Mouse (Mus musculus): ENCODE results near the gene Barhl2.
A peak's percentile ranks its signal among the peaks of the same experiment; 100 is the strongest.

Barhl2 gene

DNA sequence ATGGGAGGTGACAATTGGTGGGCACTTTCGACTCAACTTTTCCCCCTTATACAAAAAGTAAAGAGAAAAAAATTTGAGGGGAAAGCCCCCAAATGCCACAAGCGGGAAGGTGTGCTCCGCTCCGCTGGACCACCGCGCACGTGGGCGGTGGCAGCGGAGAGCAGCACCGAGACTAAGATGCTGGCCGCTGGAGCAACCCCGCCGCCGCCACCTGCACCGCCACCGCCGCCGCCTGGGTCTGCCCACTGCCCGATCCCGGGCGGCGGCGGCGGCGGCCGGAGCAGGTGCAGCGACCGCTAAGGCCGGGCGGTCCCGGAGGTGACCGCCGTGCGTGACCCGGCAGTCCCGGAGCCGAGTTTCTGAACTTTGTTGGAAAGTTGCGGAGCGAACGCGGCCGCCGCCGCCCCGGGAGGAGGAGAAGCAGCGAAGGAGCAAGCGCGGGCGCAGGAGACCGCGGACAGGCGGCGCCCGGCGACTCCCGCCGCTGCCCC, at the start of gene Barhl2:
Barhl2 (minus strand) TSS at position 181 of the 491 bp plus-strand sequence.
- no peak for DNase-seq (ENCODE audit: low spot score in 2 of 2)

DNA sequence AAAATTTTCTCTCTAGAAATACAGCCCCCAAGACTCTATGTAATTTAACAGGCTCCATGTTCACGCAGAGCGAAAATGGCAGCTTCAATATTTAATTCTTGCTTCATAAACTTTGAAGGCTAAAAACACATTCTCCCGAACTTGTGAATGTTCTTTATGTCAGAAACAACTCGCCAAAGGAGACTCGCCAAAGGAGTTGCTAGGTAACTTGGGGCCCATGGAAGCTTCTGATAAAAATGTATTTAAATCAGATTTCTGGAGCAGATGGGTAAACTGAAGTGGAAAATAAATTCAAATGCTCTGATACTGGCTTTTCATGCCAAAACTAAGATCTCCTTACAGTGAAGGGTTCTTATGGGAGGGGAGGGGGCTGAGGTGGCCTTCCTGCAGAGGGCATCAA, 48.1 kb upstream of the Barhl2 start:
- peak; percentile 12 to 13 for DNase-seq (ENCODE audit: low spot score in 2 of 2)

DNA sequence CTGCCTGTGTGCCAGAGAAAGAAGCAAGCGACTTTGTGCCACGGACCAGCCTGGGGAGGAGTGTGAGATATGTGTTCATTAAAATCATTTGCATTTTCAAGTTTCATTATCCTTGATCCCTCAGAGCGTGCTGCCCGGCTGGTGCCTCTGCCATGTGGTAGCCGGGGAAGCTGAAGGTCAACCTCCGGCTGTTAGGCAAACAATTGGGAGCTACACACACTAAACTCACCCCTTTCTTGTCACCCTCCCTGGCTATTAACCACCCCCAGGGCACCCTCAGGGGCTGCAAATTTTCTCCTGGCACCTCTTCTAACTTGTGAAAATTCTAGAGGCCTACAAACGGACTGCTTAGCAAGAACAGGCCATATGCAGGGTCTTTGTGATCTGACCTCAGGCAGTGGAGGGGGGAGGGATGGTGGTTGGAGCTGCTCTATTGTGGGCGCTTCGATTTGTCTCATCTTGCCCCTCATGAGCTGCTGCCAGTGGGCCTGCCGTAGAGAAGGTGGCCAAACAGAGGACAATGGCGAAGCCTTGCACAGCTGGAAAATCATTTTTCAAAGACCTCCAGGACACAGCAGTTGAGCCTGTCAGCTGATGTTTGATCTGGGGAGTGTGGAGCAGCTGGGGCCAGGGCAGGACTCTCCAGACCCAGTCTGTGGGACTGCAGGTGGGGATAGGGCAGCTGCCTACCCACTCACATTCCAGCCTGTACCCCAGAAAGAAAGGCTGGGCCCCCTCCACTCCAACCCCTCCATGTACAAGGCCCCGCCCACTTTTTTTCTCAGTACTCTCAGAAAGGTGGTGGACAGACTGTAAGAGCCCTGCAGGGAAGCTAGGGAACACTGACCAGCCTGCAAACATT, 44.9 kb upstream of the Barhl2 start:
- no peak for DNase-seq (ENCODE audit: low spot score in 2 of 2)

DNA sequence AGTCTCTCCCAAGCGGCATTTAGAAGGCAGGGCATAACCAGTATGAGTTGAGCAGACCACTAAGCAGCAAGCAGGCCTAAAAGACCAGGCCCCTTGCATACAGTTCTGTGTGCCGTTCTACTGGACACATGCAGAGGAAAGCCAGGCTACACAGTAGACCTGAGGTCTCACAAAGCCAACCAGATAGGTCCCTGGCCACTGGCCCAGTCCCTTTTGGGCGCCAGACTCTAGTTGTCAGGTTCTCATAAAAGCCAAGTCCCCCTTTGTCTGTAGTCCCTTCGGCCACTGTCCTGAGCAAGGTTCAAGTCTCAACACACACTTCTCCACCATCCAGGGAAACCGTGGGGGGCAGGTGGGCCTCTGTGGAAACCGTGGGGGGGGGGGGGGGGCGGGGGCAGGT, 44.3 kb upstream of the Barhl2 start:
- no peak for DNase-seq (ENCODE audit: low spot score in 2 of 2)

DNA sequence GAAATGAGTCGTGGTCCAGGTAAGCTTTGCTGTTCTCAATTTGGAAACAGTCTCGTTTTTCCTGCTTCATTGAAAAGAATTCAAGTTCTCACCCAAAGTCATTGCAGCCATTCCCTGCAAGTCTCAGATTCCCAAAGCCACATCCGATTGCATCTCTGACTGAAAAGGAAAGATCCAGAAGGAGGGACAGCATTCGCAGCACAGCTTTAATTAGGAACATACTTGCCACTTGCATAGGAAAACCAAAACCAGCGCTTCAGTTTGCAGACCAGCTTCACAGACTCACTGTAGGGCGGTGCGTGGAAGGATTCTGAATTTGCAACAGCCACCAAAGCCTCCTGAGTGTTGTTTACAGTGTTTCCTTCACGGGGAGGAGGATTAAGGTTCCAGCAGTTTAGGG, 33.8 kb upstream of the Barhl2 start:
- no peak for DNase-seq (ENCODE audit: low spot score in 2 of 2)

DNA sequence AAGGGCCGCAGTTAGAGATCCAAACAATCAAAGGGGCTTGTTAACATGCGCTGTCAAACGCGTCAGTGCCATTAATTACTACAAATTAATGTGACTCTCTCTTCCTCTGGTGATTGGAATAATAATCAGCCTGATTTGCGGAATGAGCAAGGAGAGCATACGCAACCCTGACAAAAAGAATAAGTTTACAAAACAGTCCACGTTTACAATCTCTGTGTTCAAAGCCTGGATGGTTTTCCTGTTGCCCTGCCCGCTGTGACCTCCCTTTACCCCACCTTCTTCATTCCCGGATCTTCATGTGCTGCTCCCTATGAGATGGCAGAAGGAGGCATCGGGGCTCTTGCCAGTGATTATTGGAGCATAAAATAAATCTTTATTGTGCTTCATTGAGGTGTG, 14.1 kb upstream of the Barhl2 start:
- no peak for DNase-seq (ENCODE audit: low spot score in 2 of 2)

DNA sequence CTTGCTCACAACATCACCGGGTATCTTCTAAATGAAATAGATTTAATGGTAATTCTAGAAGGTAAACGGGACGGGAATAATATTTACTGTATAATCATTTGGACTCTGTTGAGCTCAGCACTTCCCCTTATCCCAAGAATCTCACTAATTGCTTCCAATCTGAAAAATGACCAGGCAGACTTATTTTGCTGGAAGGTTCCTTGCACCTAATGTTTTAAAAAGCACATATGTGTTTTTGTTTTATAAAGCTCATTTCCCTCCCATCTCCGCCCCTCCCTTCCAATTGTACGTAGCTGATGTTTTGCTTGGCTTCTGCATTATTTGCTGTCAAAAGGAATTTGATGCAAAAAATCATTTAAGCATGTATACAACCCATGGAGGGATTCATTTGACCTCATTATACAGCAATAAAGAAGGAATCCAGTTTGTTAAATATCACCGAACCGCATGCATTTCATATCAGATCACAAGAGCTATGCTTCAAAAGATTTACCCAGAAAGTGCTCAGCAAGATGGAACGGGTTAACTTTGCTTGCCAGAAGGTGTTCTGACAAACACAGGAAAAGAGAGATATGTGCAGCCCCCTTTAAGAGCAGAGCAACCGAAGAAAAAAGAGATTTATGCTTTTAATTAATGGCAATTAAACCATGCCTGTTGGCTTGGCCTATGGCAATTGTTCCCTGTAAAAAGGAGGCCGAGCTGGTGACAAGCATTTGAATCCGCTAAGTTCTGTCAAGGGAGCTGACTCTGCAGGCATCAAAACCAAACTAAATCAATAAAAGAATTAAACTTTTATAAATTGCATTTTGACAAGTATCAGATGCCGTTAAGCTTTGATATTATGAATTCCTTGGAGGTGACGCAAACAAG, 13.5 kb upstream of the Barhl2 start:
- no peak for DNase-seq (ENCODE audit: low spot score in 2 of 2)

DNA sequence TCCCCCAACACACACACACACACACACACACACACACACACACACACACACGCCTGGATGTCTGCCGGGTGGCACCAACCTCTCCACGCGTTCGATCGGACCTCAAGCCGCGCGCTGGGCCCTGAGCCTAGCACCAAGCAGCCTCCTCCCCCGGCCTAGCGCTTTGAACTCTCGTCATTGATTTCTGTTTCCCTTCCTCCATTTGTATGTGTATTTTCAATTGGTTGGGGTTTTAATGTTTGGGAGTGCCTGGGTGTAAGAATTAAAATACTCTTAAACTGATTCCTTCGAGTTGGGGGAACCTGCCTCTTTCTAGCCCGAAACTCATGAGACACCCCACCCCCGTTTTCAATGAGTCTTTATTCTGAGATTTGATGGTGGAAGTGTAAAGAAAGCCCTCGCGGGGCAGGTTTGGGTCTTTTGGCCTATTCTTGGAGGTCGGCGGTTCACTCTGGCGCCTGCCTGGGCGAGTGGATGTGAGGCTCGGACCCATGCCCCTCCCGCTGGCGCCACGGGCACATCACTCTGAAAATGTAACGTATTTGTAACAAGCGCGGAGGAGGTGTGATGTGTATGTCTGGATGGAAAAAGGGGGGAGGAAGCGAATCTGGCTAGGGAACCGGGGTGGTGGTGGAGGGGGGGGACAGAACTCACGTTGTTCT, 7.3 kb upstream of the Barhl2 start:
- no peak for DNase-seq (ENCODE audit: low spot score in 2 of 2)

DNA sequence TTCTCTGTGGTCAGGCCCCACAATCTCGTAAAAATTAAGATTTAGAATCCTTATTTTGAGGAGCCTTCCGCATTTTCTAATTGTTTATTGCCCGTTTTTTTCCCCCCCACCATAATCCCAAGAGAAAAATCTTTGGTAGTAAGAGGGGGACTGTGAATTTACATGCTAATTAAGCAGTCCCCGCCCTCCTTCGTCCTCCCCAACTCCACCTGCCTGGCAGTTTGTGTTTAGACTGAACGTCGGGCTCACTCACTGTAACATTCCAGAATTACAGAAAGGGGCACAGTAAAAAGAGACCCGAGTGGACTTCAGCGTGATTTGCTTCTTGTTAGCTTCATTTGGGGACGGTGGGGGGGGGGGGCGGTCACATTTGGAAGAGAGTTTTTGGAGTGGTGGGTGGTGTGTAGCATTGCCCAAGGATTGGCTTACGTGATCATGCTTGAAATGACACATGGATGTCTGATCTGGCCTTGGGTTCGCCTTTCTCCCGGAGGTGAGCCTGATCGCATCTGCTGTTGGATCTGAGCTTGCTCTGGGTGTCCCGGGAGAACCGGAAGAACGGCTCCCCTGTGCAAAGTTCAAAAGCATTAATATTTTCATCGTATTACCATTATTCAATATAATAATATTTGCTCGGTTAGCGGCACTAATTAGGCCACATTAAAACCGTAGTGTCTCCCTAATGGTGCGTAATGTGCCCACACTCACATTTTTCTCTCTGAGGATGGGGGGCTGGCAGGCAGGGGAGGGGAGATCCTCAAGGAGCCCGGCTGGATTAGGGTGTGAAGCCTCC, 6.6 kb upstream of the Barhl2 start:
- no peak for DNase-seq (ENCODE audit: low spot score in 2 of 2)

DNA sequence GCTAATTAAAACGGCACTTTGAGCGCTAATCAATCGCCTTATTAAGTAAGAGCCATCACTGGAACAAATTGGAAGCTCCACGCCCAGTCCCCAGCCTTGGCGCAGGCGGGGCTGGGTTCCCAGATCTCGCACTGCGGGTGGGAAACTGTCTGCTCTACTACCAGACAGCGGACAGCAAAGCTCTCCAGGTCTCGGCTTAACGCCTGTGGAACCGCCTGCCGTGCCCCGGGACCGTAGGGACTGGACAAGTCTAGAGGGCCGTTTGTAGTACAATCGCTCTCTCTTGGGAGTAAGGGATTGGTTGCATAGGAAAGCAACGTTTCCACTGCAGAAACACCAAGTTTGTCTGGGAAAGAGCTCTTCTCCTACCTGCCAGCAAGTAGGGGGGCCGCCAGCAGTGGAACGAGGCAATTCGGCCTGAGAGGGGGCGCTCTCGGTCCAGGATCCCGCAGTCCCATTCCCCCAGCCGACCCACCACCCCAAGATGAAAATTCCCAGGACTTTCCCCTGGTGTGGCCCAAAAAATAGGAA, 5.8 kb upstream of the Barhl2 start:
- no peak for DNase-seq (ENCODE audit: low spot score in 2 of 2)

DNA sequence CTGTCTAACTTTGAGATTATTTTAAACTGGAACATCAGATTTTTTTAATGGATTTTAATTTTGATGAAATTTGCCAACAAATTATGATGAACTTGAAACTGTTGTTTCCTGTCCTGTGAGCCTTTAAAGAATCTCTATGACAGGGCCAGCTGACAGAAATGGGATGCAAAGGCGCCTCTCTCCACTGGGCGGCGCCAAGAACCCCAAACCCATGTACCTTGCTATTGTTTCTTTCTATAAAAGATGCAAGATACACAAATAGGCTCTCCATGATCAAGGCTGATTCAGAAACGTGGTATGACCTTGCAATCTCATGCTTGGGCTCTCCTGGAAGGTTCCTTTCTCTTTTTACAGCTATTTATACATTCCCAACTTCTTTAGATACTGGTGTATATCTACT, 3.9 kb upstream of the Barhl2 start:
- no peak for DNase-seq (ENCODE audit: low spot score in 2 of 2)

DNA sequence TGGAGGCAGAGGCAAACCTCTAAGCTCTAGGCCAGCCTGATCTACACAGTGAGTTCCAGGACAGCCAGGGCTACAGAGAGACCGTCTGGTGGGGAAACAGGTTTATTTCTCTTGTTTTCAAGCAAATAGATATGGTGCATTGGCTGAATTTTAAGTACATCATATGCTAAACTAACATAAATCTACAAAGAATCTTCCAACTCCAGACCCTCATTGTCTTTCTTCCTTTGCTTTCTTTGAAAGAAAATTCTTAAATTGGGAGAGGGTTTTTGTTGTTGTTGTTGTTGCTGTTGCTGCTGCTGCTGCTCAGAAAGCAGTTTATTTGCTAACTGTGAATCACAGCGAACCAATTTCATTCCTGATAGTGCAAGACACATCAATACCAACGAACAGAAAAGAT, 3.5 kb upstream of the Barhl2 start:
- DNase-seq (ENCODE audit: low spot score in 2 of 2) = no peak

DNA sequence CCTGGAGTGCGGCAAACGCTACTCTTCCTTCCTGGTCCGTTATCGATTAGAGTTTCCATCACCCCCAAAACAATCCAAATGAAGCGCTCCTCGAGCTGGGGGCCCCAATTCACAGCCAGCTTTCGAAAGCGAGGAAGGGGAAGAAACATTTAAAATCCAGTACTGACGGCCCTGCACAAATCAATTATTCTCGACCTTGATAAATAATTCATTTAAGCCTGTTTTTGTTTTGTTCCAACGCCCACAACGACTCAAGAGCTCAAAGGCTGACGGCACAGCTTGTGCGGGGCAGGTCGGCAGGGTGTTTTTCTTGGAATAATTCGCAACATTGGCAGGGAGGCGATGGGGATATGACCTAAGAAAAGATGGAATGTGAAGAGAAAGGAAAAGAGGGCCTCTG, 2.6 kb upstream of the Barhl2 start:
- DNase-seq (ENCODE audit: low spot score in 2 of 2) = no peak

DNA sequence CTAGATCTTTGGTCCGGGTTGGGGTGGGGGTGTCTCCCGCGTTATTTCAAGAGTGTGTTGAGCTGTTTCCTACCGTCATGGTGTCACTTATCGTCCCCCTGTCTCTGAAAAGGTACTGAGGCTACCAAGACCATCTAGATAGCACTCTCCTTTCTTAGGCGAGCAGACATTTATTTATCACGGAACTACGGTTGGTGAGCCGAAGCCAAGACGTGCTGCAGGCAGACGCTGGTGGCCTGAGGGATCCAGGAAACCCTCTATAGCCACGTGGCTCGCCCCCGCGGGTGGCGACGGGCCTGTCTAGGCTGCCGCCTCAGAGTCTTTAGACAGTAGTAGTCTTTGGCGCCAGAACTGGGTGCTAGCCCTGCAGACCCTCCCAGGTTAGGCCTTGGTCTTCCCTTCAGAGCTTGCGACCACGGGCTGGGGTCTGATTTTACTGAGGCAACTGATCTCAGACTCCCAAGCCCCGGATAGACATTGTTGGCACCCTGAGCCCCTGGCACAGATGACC, 2.1 kb upstream of the Barhl2 start:
- no peak for DNase-seq (ENCODE audit: low spot score in 2 of 2)

DNA sequence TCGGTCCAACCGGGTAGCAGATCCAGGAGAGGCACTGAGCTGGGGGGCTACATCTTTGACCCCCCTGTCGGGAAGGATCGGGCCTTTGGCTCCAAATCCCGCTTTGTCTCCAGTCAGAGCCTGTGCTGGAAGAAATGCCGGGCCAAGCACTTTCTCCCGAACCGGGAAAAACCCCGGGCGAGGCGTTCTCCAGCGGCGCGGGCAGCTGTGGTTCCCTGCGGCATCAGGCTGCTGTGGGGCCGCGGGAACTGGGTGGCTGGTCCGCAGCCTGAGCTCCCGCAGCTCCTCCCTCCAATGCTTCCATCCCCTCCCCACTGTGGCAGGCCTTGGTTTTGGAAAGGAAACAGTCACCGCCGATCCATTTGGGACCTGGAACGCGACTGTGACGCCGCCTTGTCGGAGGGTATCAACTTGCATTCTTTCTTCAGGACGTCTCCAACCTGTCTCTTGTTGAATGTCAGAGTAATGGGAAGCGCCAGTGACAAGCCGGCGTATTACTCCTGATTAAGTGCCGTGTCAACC, 1.2 kb upstream of the Barhl2 start:
- DNase-seq (ENCODE audit: low spot score in 2 of 2) = no peak

DNA sequence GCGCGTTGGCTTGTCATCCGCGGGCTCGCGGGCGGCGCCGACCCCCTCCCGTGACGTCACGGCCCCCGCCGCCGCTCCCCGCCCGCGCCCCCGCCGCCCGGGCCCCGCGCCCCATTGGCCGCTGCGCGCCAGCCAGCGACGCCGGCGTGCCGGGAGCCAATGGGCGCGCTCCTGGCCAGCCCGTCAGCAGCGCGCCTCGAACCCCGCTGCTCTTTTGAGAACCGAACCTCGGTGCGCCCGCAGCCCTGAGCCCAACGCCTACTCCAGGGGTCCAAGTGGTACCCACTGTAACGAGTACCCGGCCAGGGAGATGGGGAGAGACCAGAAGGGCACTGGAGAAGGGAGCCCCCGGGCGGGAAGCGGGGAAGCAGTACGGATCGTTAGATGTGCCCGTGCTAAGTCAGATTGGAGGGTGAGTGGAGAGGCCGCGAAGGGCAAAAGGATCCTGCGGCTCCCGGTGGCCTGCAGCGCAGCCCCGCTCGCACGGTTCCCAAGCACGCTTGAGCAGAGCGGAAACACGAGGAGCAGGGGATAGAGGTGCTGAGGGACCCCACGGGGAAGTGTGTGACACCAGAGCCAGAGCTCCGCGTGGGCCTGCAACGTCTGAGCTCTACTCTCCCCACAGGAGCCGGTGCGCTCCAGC, 632 bp upstream of the Barhl2 start:
- no peak for DNase-seq (ENCODE audit: low spot score in 2 of 2)

DNA sequence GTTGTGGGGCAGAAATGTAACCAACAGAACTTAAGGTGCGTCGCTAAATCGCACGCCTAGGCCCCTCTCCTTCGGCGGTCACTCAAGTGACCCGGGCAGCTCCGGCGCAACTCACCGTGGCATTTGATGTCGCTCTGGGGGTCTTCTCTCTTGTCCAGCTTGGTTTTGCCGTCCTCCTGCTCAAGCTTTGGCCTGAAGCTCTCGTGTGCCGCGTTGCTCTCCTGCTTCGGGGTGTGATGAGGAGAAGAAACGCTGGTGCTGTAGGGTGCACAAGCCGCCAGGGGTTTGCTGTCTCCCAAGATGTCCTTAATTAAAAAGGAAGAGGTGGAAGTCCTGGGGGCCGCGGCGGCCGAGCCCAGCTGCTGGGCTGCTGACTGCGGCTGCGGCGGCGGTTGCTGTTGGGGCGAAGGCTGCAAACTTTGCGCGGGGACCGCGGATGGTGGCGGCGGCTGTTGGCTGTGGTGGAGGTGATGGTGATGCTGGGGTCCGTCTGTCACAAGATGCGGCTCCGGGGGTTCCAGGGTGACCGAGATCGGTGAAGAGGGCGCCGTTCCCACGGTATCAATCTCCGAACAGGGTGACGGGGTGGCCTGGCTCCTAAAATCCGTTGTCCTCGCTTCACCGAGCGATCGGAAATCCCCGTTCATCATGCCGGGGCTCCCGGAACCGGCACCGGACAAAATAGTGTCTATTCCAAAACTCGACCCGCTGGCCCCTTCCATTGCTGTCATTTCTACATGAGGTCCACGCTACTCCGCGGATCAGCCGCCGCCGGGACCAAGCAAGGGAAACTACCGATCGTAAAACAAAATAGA, 648 bp downstream of the Barhl2 start:
- DNase-seq (ENCODE audit: low spot score in 2 of 2) = no peak

DNA sequence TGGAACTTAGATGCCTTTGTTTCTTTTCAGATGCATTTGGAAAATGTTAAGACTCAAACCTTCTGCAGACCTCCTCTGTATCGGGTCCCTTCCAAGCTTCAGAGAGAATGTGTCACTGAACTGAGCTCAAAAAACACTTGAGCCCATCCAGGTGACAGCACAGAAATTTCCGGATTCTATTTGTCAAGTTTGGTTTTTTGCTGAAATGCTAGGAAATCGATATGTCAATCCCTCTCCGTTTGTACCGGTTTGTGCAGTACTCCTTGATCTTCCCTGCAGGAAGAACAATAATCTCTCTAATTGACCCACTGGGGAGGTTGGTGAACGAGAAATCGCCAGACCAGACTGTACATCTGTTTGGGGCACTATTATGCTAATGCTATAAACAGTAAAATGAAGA, 2.0 kb downstream of the Barhl2 start:
- no peak for DNase-seq (ENCODE audit: low spot score in 2 of 2)

Measured in right cerebral cortex, adult 2 months (tissue).